Mouse (Mus musculus) stomach, postnatal 0 days (tissue): ENCODE measurements around the gene Lypla2.

Source experiments
- CTCF ChIP-seq: IDR thresholded peaks from 2 replicates; pipeline ENCODE4 v1.5.1; 2016; ENCODE audit warnings: antibody characterized with exemption, low read depth, mild to moderate bottlenecking, moderate library complexity
- EP300 ChIP-seq: optimal IDR thresholded peaks from 2 replicates; pipeline ENCODE3; 2016; ENCODE audit warnings: antibody characterized with exemption

DNA sequence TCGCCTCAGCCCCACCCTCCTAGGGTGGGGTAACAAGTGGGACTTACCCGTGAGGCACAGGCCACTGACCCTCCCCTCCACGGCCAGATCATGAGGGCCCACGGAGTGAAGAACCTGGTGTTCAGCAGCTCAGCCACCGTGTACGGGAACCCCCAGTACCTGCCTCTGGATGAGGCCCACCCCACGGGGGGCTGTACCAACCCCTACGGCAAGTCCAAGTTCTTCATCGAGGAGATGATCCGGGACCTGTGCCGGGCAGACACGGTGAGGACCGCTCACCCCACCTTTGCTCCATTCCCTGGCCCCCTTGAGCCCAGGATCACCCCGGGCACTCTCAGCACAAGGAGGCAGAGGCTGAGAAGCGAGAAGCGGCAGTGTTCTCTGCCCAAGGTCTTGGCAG lies 6.1 kb downstream of the Lypla2 start:
- no peak for TF ChIP-seq CTCF
- TF ChIP-seq EP300 = no peak
